Mouse (Mus musculus) embryo, embryonic 11 days (tissue): Measurements from ENCODE around the gene Gm14743.
"Not testable (repeated sequence)": the region's sequence is repeated elsewhere in the genome, so short reads cannot be mapped to it uniquely, and the experiment has no call there.

ENCODE experiments used
- DNase-seq: peaks from one replicate; pipeline ENCODE4 v3.0.0-alpha.2; 2015

The Gm14743 gene

DNA sequence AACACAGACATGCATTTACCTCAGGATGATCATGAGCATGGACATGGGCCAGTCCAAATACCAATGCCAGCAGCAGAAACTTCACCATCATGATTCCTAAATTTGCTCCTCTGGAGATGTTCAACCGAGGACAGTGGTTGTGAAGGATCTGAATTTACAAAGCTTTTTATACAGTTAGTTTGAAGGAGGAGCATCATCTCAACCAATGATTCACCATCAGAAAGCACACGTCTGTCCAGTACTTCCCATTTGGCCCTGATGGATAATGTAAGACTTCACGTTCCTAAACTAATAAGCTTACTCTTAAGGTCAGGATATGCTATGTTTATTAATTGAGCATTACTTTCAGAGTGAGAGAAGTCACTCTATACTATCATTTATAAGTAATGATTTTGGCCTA, at the start of gene Gm14743:
Gene Gm14743 (minus strand): TSS at position 101 of the 400 bp plus-strand sequence.
- DNase-seq: not testable (repeated sequence)

DNA sequence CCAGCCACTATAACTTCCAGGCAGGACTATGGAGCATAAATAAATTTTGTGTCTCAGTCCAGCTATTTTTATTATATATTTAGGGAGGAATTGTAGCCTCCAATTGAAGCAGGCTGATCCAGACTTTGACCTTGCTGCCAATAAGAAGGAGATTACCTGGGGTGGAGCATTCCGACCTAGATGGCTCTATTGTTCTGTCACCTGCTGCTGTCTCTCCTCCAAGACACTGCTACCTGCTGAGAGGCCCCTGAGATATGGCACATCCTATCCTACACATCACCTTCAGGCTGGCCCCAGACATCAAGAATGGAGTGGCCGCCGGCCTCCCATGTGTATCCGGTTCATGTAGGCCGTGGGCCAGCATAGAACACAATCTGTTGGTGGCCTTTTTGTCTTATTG, 42.9 kb downstream of the Gm14743 start:
- DNase-seq: no peak

DNA sequence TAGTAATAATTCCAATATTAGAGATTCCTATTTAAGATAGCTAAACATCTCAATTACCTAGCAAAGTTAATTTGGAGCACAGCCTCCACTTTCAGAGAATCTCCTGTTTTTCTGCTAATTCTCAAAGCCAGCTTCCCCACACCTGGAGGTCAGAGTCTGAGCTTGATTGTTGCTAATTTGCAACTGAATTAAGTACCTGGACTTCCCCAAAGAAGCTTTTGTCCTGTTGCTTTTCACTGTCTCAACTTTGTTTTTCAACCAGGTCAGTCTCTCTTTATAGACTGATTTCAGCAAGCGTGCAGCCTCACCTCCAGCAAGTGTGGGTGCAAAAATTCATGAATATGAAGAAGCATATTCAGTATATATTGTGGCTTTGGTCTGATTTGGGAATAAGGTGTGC, 43.5 kb downstream of the Gm14743 start:
- DNase-seq: not testable (repeated sequence)
